Mouse (Mus musculus): ENCODE measurements around the gene Pla2g4a. TPM values are rescaled to one million over a fixed set of nuclear protein-coding genes. Genes with fewer than 3 reads are reported as not detected.

Pla2g4a gene
- polyA plus RNA-seq, 1 experiment from 2014 or later, result 6.4 TPM

GRCm38 (mm10) chr1:149952050-149952449 lies 9.0 kb downstream of the Pla2g4a start:
- ATAC-seq (ENCODE audit: insufficient read depth), result no peak
- no peak overlapping the region for H3K4me3 ChIP-seq (replicated peaks)
- H3K27ac ChIP-seq (replicated peaks), result no peak overlapping the region
- H3K36me3 ChIP-seq (replicated peaks), result no peaks in the 10 kb centered on the region
- no peak overlapping the region for H3K9ac ChIP-seq
- H3K27me3 ChIP-seq, result no peaks in the 10 kb centered on the region
- H3K4me1 ChIP-seq (replicated peaks), result peaks cover 17% of the 10 kb centered on the region
- no peak overlapping the region for H3K4me2 ChIP-seq
- no peaks in the 10 kb centered on the region for H3K9me3 ChIP-seq (replicated peaks)

GRCm38 (mm10) chr1:149950656-149951055 lies 10.4 kb downstream of the Pla2g4a start:
- no peaks in the 10 kb centered on the region for H3K36me3 ChIP-seq (replicated peaks)
- H3K4me3 ChIP-seq (replicated peaks), result no peak overlapping the region
- no peak overlapping the region for H3K4me2 ChIP-seq
- H3K9ac ChIP-seq, result no peak overlapping the region
- no peak overlapping the region for H3K27ac ChIP-seq (replicated peaks)
- no peaks in the 10 kb centered on the region for H3K27me3 ChIP-seq
- no peaks in the 10 kb centered on the region for H3K9me3 ChIP-seq (replicated peaks)
- 55% methylated on average over 3 of the region's 3 CpGs for WGBS (ENCODE audit: insufficient replicate concordance)
- peaks cover 19% of the 10 kb centered on the region for H3K4me1 ChIP-seq (replicated peaks)
- ATAC-seq (ENCODE audit: insufficient read depth), result no peak

- no peak overlapping the region for H3K9ac ChIP-seq
- H3K27me3 ChIP-seq, result no peaks in the 10 kb centered on the region
- no peaks in the 10 kb centered on the region for H3K9me3 ChIP-seq (replicated peaks)
- no peak overlapping the region for H3K27ac ChIP-seq (replicated peaks)
- no peak overlapping the region for H3K4me2 ChIP-seq
- H3K4me3 ChIP-seq (replicated peaks), result no peak overlapping the region
- WGBS (ENCODE audit: insufficient replicate concordance), result 66% methylated on average over 1 of the region's 1 CpGs
- no peak for ATAC-seq (ENCODE audit: insufficient read depth)
- peaks cover 19% of the 10 kb centered on the region for H3K4me1 ChIP-seq (replicated peaks)
- H3K36me3 ChIP-seq (replicated peaks), result no peaks in the 10 kb centered on the region
Observed at GRCm38 (mm10) chr1:149950254-149950653, 10.8 kb downstream of the Pla2g4a start.

GRCm38 (mm10) chr1:149949334-149949733 lies 11.8 kb downstream of the Pla2g4a start:
- Histone ChIP-seq H3K9me3 (replicated peaks) (no peaks in the 10 kb centered on the region), H3K27me3 (no peaks in the 10 kb centered on the region), H3K27ac (replicated peaks) (no peak overlapping the region), H3K4me2 (no peak overlapping the region), H3K9ac (no peak overlapping the region), H3K4me3 (replicated peaks) (no peak overlapping the region), H3K36me3 (replicated peaks) (no peaks in the 10 kb centered on the region), H3K4me1 (replicated peaks) (peaks cover 19% of the 10 kb centered on the region)
- no peak for ATAC-seq (ENCODE audit: insufficient read depth)
- WGBS (ENCODE audit: insufficient replicate concordance), result 69% methylated on average over 1 of the region's 1 CpGs

GRCm38 (mm10) chr1:149948066-149948825 lies 12.8 kb downstream of the Pla2g4a start:
- no peak overlapping the region for H3K9ac ChIP-seq
- no peak overlapping the region for H3K4me3 ChIP-seq (replicated peaks)
- H3K27ac ChIP-seq (replicated peaks), result no peak overlapping the region
- H3K27me3 ChIP-seq, result no peaks in the 10 kb centered on the region
- peaks cover 19% of the 10 kb centered on the region for H3K4me1 ChIP-seq (replicated peaks)
- H3K4me2 ChIP-seq, result no peak overlapping the region
- ATAC-seq (ENCODE audit: insufficient read depth), result no peak; the same call in 1 of the 2 replicates
- no peaks in the 10 kb centered on the region for H3K9me3 ChIP-seq (replicated peaks)
- 35% methylated on average over 8 of the region's 8 CpGs for WGBS (ENCODE audit: insufficient replicate concordance)
- H3K36me3 ChIP-seq (replicated peaks), result no peaks in the 10 kb centered on the region

- no peaks in the 10 kb centered on the region for H3K9me3 ChIP-seq (replicated peaks)
- no peak overlapping the region for H3K4me2 ChIP-seq
- no peaks in the 10 kb centered on the region for H3K36me3 ChIP-seq (replicated peaks)
- H3K27me3 ChIP-seq, result no peaks in the 10 kb centered on the region
- peaks cover 19% of the 10 kb centered on the region for H3K4me1 ChIP-seq (replicated peaks)
- ATAC-seq (ENCODE audit: insufficient read depth), result no peak
- no peak overlapping the region for H3K9ac ChIP-seq
- H3K4me3 ChIP-seq (replicated peaks), result no peak overlapping the region
- H3K27ac ChIP-seq (replicated peaks), result no peak overlapping the region
- WGBS (ENCODE audit: insufficient replicate concordance), result 23% methylated on average over 5 of the region's 5 CpGs
Observed at GRCm38 (mm10) chr1:149946993-149947392, 14.1 kb downstream of the Pla2g4a start.

- H3K4me1 ChIP-seq (replicated peaks), result peaks cover 19% of the 10 kb centered on the region
- ATAC-seq (ENCODE audit: insufficient read depth), result no peak
- H3K4me3 ChIP-seq (replicated peaks), result no peak overlapping the region
- H3K27me3 ChIP-seq, result no peaks in the 10 kb centered on the region
- WGBS (ENCODE audit: insufficient replicate concordance), result 50% methylated on average over 3 of the region's 3 CpGs
- H3K9me3 ChIP-seq (replicated peaks), result no peaks in the 10 kb centered on the region
- no peaks in the 10 kb centered on the region for H3K36me3 ChIP-seq (replicated peaks)
- H3K27ac ChIP-seq (replicated peaks), result no peak overlapping the region
- H3K9ac ChIP-seq, result no peak overlapping the region
- H3K4me2 ChIP-seq, result no peak overlapping the region
Observed at GRCm38 (mm10) chr1:149946432-149946831, 14.7 kb downstream of the Pla2g4a start.

- H3K27me3 ChIP-seq, result no peaks in the 10 kb centered on the region
- H3K9ac ChIP-seq, result no peak overlapping the region
- no peak overlapping the region for H3K4me2 ChIP-seq
- no peaks in the 10 kb centered on the region for H3K36me3 ChIP-seq (replicated peaks)
- no peaks in the 10 kb centered on the region for H3K9me3 ChIP-seq (replicated peaks)
- H3K4me1 ChIP-seq (replicated peaks), result peaks cover 22% of the 10 kb centered on the region
- ATAC-seq (ENCODE audit: insufficient read depth), result no peak
- no peak overlapping the region for H3K4me3 ChIP-seq (replicated peaks)
- no peak overlapping the region for H3K27ac ChIP-seq (replicated peaks)
- 18% methylated on average over 2 of the region's 2 CpGs for WGBS (ENCODE audit: insufficient replicate concordance)
Observed at GRCm38 (mm10) chr1:149943611-149944010, 17.5 kb downstream of the Pla2g4a start.

- 22% methylated on average over 1 of the region's 1 CpGs for WGBS (ENCODE audit: insufficient replicate concordance)
- H3K36me3 ChIP-seq (replicated peaks), result no peaks in the 10 kb centered on the region
- H3K4me3 ChIP-seq (replicated peaks), result no peak overlapping the region
- H3K4me1 ChIP-seq (replicated peaks), result 0 out of 2 replicates have a peak, but pooled peaks cover 6% of the 10 kb centered on the region
- no peak for ATAC-seq (ENCODE audit: insufficient read depth)
- no peaks in the 10 kb centered on the region for H3K9me3 ChIP-seq (replicated peaks)
- no peak overlapping the region for H3K27ac ChIP-seq (replicated peaks)
- no peaks in the 10 kb centered on the region for H3K27me3 ChIP-seq
- no peak overlapping the region for H3K4me2 ChIP-seq
- no peak overlapping the region for H3K9ac ChIP-seq
Observed at GRCm38 (mm10) chr1:149940301-149940700, 20.8 kb downstream of the Pla2g4a start.

- H3K4me1 ChIP-seq (replicated peaks), result 0 out of 2 replicates have a peak, but pooled peaks cover 6% of the 10 kb centered on the region
- no peak overlapping the region for H3K9ac ChIP-seq
- H3K4me3 ChIP-seq (replicated peaks), result no peak overlapping the region
- H3K36me3 ChIP-seq (replicated peaks), result no peaks in the 10 kb centered on the region
- H3K27ac ChIP-seq (replicated peaks), result no peak overlapping the region
- H3K4me2 ChIP-seq, result no peak overlapping the region
- 20% methylated on average over 9 of the region's 9 CpGs for WGBS (ENCODE audit: insufficient replicate concordance)
- H3K9me3 ChIP-seq (replicated peaks), result no peaks in the 10 kb centered on the region
- H3K27me3 ChIP-seq, result no peaks in the 10 kb centered on the region
- ATAC-seq (ENCODE audit: insufficient read depth), result no peak
Observed at GRCm38 (mm10) chr1:149939261-149940032, 21.6 kb downstream of the Pla2g4a start.

GRCm38 (mm10) chr1:149937825-149938224 lies 23.3 kb downstream of the Pla2g4a start:
- Histone ChIP-seq H3K4me1 (replicated peaks) (0 out of 2 replicates have a peak, but pooled peaks cover 6% of the 10 kb centered on the region), H3K9ac (no peak overlapping the region), H3K4me3 (replicated peaks) (no peak overlapping the region), H3K36me3 (replicated peaks) (no peaks in the 10 kb centered on the region), H3K9me3 (replicated peaks) (no peaks in the 10 kb centered on the region), H3K27me3 (no peaks in the 10 kb centered on the region), H3K27ac (replicated peaks) (no peak overlapping the region), H3K4me2 (no peak overlapping the region)
- 17% methylated on average over 4 of the region's 4 CpGs for WGBS (ENCODE audit: insufficient replicate concordance)
- ATAC-seq (ENCODE audit: insufficient read depth), result no peak
